Mouse (Mus musculus): Measurements from ENCODE around the gene Ucn3. TPM values are rescaled to one million over a fixed set of nuclear protein-coding genes. Genes with fewer than 3 reads are reported as not detected.
A peak's percentile ranks its signal among the peaks of the same experiment; 100 is the strongest.

Gene Ucn3
- polyA plus RNA-seq, 1 experiment from 2014 or later: not detected

DNA sequence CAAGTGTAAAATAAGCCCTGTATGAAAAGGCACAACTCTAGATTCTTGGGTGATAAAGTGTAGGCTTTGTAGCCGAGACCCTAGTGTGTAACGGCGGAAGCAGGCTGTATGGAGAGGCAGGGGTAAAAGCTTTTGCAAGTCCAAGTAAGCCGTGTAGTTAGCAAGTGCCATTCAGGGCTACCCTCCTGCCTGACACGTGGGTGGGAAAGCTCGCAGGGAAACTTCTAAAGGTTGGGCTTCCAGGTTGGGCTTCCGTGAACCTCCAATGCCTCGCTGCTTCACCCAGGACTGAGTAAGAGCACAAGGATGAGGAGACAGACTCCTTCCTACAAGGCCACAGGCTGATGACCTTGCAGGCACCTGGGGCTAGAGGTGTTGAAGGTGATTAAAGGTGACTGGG, 50.6 kb downstream of the Ucn3 start:
- Histone ChIP-seq H3K36me3 (ENCODE audit: insufficient read depth, low read length) (no peaks in the 10 kb centered on the region), H3K4me2 (ENCODE audit: low read length) (no peak overlapping the region), H3K27ac (no peak overlapping the region), H3K9me3 (replicated peaks; ENCODE audit: low read length) (no peaks in the 10 kb centered on the region), H3K27me3 (ENCODE audit: insufficient read depth, low read length) (no peaks in the 10 kb centered on the region), H3K9ac (ENCODE audit: low read depth, low read length) (no peak overlapping the region), H3K4me1 (replicated peaks; ENCODE audit: insufficient read depth, low read length) (no peaks in the 10 kb centered on the region; the same call in 1 of the 2 replicates), H3K4me3 (replicated peaks; ENCODE audit: low read depth, low read length) (no peak overlapping the region)
- ATAC-seq (replicated peaks; ENCODE audit: low FRiP score, low read depth) (no peak), DNase-seq (ENCODE audit: low spot score) (no peak)
- TF ChIP-seq CTCF (IDR thresholded peaks at IDR 0.05; ENCODE audit: low read depth): no peak
- 70% methylated on average over 8 of the region's 8 CpGs for WGBS

DNA sequence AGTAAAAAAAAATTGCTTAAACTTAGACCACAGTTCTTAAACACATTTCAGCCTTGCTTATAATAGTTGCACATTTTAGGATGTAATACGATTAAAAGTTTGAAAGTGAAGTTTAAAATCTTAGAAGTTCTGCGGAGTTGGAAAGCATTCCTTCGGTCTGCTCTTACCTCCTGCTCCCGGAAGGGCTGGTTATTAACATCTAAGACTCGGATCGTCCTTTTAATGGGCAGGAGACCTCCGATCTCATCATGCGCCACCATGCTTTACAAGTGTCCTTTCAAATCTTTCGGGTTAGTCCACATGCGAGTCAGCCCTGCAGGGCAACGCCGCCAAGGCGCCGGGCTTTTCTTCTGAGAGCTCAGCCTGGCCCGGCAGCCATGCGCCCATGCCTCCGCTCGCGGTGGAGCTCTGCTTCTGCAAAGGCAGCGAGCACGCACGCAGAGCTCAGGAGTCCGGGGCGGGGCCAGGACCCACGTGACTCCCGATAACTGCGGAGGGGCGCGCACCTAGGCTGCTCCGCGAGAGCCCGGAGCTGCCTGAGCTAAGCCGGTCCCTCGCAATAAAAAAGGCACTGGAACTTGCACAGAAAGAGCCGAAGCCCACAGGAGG, 51.9 kb downstream of the Ucn3 start:
- TF ChIP-seq CTCF (IDR thresholded peaks at IDR 0.05; ENCODE audit: low read depth): peak; percentile 8; the same call in 1 of the 2 replicates
- peak overlapping the region; percentile 38; the same call in 1 of the 2 replicates for H3K27ac ChIP-seq
- H3K9ac ChIP-seq (ENCODE audit: low read depth, low read length): peak overlapping the region; percentile 63
- DNase-seq (ENCODE audit: low spot score) (peak; percentile 87), ATAC-seq (replicated peaks; ENCODE audit: low FRiP score, low read depth) (peak; percentile 97)
- H3K9me3 ChIP-seq (replicated peaks; ENCODE audit: low read length): no peaks in the 10 kb centered on the region
- H3K27me3 ChIP-seq (ENCODE audit: insufficient read depth, low read length): no peaks in the 10 kb centered on the region
- 0 out of 2 replicates have a peak, but pooled peaks cover 4% of the 10 kb centered on the region for H3K36me3 ChIP-seq (ENCODE audit: insufficient read depth, low read length)
- H3K4me3 ChIP-seq (replicated peaks; ENCODE audit: low read depth, low read length): peak overlapping the region; percentile 44
- H3K4me2 ChIP-seq (ENCODE audit: low read length): peak overlapping the region; percentile 54
- WGBS: under 1% methylated on average over 35 of the region's 35 CpGs
- no peaks in the 10 kb centered on the region; the same call in 1 of the 2 replicates for H3K4me1 ChIP-seq (replicated peaks; ENCODE audit: insufficient read depth, low read length)

DNA sequence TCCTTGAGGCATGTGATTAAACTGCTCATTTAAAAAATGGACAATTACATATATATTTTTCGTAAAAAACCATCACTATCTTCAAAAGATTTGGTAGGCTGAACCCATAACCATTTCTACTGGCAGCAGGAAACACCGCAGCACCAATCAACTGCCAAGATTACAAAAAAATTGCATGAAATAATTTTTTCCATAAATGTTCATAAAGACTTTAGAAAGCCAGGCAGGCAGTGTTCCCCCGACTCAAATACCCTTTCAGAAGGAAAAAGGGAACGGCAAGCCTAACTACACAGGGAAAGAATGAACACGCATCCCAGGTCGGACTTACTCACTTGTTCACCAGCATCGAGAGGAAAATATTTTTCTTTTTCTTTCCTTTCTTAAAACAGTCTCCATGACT, 52.5 kb downstream of the Ucn3 start:
- WGBS: 18% methylated on average over 7 of the region's 7 CpGs
- Histone ChIP-seq H3K36me3 (ENCODE audit: insufficient read depth, low read length) (peaks cover 9% of the 10 kb centered on the region), H3K9me3 (replicated peaks; ENCODE audit: low read length) (no peaks in the 10 kb centered on the region), H3K4me3 (replicated peaks; ENCODE audit: low read depth, low read length) (peak overlapping the region; percentile 44), H3K4me1 (replicated peaks; ENCODE audit: insufficient read depth, low read length) (no peaks in the 10 kb centered on the region; the same call in 1 of the 2 replicates), H3K27ac (0 out of 2 replicates have a peak overlapping the region, but pooled peaks have one; percentile 51), H3K27me3 (ENCODE audit: insufficient read depth, low read length) (no peaks in the 10 kb centered on the region), H3K4me2 (ENCODE audit: low read length) (peak overlapping the region; percentile 54), H3K9ac (ENCODE audit: low read depth, low read length) (peak overlapping the region; percentile 63; the same call in 1 of the 2 replicates)
- ATAC-seq (replicated peaks; ENCODE audit: low FRiP score, low read depth) (no peak), DNase-seq (ENCODE audit: low spot score) (peak; percentile 25)
- no peak for TF ChIP-seq CTCF (IDR thresholded peaks at IDR 0.05; ENCODE audit: low read depth)

DNA sequence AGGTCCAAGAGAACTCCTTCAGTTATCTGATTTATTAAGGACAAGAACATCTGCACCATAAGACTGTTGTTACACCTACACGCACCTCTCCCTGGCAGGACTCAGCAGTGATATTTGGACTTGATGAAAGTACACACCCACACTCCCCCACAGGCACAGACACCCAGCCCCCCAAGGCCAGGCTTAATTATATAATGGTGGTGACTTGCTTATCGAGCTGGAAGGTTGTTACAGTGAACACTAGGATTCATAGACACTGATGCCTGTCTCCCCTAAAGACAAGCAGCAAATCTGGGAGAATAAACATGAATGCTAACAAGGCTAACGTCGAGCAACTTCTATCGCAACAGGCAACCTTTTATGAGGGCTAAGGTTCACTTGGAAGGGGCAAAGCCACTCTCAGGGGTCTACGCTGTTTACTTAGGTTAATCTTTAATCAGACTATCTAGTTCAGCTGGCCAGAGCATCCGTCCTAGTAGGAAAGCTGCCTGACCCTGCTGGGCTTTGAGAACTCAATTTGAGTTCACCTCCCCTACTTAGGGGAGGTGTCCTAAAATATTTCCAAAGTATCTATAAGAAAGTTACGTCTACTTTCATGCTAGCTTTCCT, 53.6 kb downstream of the Ucn3 start:
- no peaks in the 10 kb centered on the region for H3K9me3 ChIP-seq (replicated peaks; ENCODE audit: low read length)
- ATAC-seq (replicated peaks; ENCODE audit: low FRiP score, low read depth) (peak; percentile 43), DNase-seq (ENCODE audit: low spot score) (peak; percentile 39)
- no peak for TF ChIP-seq CTCF (IDR thresholded peaks at IDR 0.05; ENCODE audit: low read depth)
- whole genome bisulfite sequencing: 31% methylated on average over 8 of the region's 8 CpGs
- H3K4me3 ChIP-seq (replicated peaks; ENCODE audit: low read depth, low read length): peak overlapping the region; percentile 44
- H3K27me3 ChIP-seq (ENCODE audit: insufficient read depth, low read length): no peaks in the 10 kb centered on the region
- H3K4me2 ChIP-seq (ENCODE audit: low read length): peak overlapping the region; percentile 54
- H3K36me3 ChIP-seq (ENCODE audit: insufficient read depth, low read length): peaks cover 19% of the 10 kb centered on the region
- H3K9ac ChIP-seq (ENCODE audit: low read depth, low read length): peak overlapping the region; percentile 63; the same call in 1 of the 2 replicates
- no peaks in the 10 kb centered on the region; the same call in 1 of the 2 replicates for H3K4me1 ChIP-seq (replicated peaks; ENCODE audit: insufficient read depth, low read length)
- peak overlapping the region; percentile 51 for H3K27ac ChIP-seq

Small RNA genes within 50 kb of the gene (microRNA-seq; reads per million reads assigned to microRNA genes)
- gene Gm22460: not detected

Other genes with a start within 250 kb of the Ucn3 start
- 1.4 and 1.6 TPM in 2 replicates for gene Calml3, start 141.0 kb downstream of the Ucn3 start, polyA plus RNA-seq (2015; fragmentation: Nextera tagmentation; extraction: Ambion mirVana)
- gene Calm4, start 107.6 kb downstream of the Ucn3 start, polyA plus RNA-seq (2015; fragmentation: Nextera tagmentation; extraction: Ambion mirVana): not detected in 2 replicates
- gene Calm5, start 91.2 kb downstream of the Ucn3 start, polyA plus RNA-seq (2015; fragmentation: Nextera tagmentation; extraction: Ambion mirVana): not detected in 2 replicates
- 46.0 and 52.4 TPM in 2 replicates for gene Net1, start 27.1 kb downstream of the Ucn3 start, polyA plus RNA-seq (2015; fragmentation: Nextera tagmentation; extraction: Ambion mirVana)
- gene Tubal3, start 27.1 kb downstream of the Ucn3 start, polyA plus RNA-seq (2015; fragmentation: Nextera tagmentation; extraction: Ambion mirVana): not detected in 2 replicates
- 1.7 and 2.0 TPM in 2 replicates for gene Akr1c14, start 103.7 kb upstream of the Ucn3 start, polyA plus RNA-seq (2015; fragmentation: Nextera tagmentation; extraction: Ambion mirVana)
- gene Akr1c18, start 205.3 kb upstream of the Ucn3 start, polyA plus RNA-seq (2015; fragmentation: Nextera tagmentation; extraction: Ambion mirVana): 3.8 and 4.1 TPM in 2 replicates
- 10.1 and 11.6 TPM in 2 replicates for gene Akr1c13, start 245.8 kb upstream of the Ucn3 start, polyA plus RNA-seq (2015; fragmentation: Nextera tagmentation; extraction: Ambion mirVana)

Measured in kidney, postnatal 0 days (tissue).